In the genomic region with DNA sequence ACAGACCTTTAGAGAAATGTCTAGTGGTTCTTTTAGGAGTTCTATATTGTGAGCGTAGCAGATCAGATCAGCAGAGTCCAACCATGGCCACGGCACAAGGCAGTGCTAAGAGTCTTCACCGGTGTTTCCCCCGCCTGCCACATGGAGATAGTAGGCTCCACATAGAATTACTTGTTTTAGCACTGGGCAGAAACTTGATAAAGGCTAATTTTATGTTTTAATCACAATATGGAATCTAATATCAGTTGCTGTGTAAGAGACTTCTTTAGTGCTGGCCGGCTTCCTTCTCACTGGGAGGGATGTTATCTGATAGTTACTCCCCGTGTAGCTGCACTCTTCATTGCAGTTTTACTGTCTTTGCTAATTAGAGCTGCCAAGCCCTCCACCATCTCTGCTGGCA, we compare ENCODE assay signal across 30 mouse cellular contexts. TPM values are rescaled to one million over a fixed set of nuclear protein-coding genes. Genes with fewer than 3 reads are reported as not detected.
DNase-seq lines count a peak whose midpoint lies in the region; ATAC-seq and TF ChIP-seq lines count a peak whose summit lies in the region.
"Had no signal": no experiment of that assay in that cellular context is flagged by ENCODE, and none has a peak within 500 bp of the region (broad histone marks: within the 10 kb centered on the region; RNA-seq: fewer than 3 reads in every experiment).

No protein-coding gene starts in this region.

- H3K9ac ChIP-seq in liver, embryonic 15.5 days = 0 out of 2 replicates have a peak overlapping the region, but pooled peaks have one; percentile 2
- no peak overlapping the region for H3K9ac ChIP-seq in midbrain, postnatal 0 days (replicated peaks; ENCODE audit: low read length, poor library complexity, severe bottlenecking)
- H3K9ac ChIP-seq in midbrain, embryonic 16.5 days (ENCODE audit: low read depth, low read length) = no peak overlapping the region
- H3K9ac ChIP-seq: embryonic facial prominence, embryonic 13.5 days; forebrain, embryonic 12.5 days; heart, embryonic 15.5 days; limb, embryonic 15.5 days; lung, embryonic 15.5 days; midbrain, embryonic 12.5 days; stomach, embryonic 15.5 days had no signal

- peaks cover 20% of the 10 kb centered on the region for H3K27me3 ChIP-seq in liver, embryonic 15.5 days
- no peaks in the 10 kb centered on the region for H3K27me3 ChIP-seq in small intestine, adult 2 months (ENCODE audit: control insufficient read depth, insufficient read depth, low read length)
- H3K27me3 ChIP-seq in midbrain, postnatal 0 days (ENCODE audit: insufficient read depth, low read length) = no peaks in the 10 kb centered on the region
- H3K27me3 ChIP-seq in midbrain, embryonic 16.5 days (ENCODE audit: control insufficient read depth, insufficient read depth, low read depth, low read length) = no peaks in the 10 kb centered on the region
- H3K27me3 ChIP-seq: embryonic facial prominence, embryonic 13.5 days; forebrain, embryonic 12.5 days; heart, embryonic 15.5 days; limb, embryonic 15.5 days; lung, embryonic 15.5 days; midbrain, embryonic 12.5 days; stomach, embryonic 15.5 days had no signal

- no peak for TF ChIP-seq POLR2A in small intestine, adult 2 months (IDR thresholded peaks at IDR 0.05; ENCODE audit: low read depth, low read length)

- H3K4me1 ChIP-seq in liver, embryonic 15.5 days (replicated peaks) = peaks cover 18% of the 10 kb centered on the region
- peaks cover 7% of the 10 kb centered on the region; the same call in 1 of the 2 replicates for H3K4me1 ChIP-seq in small intestine, adult 2 months (ENCODE audit: control insufficient read depth, insufficient read depth, insufficient read length, low read length)
- H3K4me1 ChIP-seq in midbrain, postnatal 0 days (ENCODE audit: insufficient read depth, low read length) = no peaks in the 10 kb centered on the region
- peaks cover 4% of the 10 kb centered on the region for H3K4me1 ChIP-seq in midbrain, embryonic 16.5 days (ENCODE audit: control insufficient read depth, insufficient read depth, low read length)
- H3K4me1 ChIP-seq: embryonic facial prominence, embryonic 13.5 days; forebrain, embryonic 12.5 days; heart, embryonic 10.5 days; heart, embryonic 15.5 days; limb, embryonic 10.5 days; limb, embryonic 15.5 days; lung, embryonic 15.5 days; stomach, embryonic 15.5 days had no signal

- H3K4me2 ChIP-seq in liver, embryonic 15.5 days = peak overlapping the region; percentile 23; the same call in 1 of the 2 replicates
- no peak overlapping the region for H3K4me2 ChIP-seq in midbrain, postnatal 0 days (ENCODE audit: low read depth, low read length, poor library complexity, severe bottlenecking)
- no peak overlapping the region for H3K4me2 ChIP-seq in midbrain, embryonic 16.5 days (ENCODE audit: low read length)
- H3K4me2 ChIP-seq: embryonic facial prominence, embryonic 13.5 days; forebrain, embryonic 12.5 days; heart, embryonic 15.5 days; limb, embryonic 15.5 days; lung, embryonic 15.5 days; midbrain, embryonic 12.5 days; stomach, embryonic 15.5 days had no signal

- no peaks in the 10 kb centered on the region for H3K9me3 ChIP-seq in liver, embryonic 15.5 days (replicated peaks)
- H3K9me3 ChIP-seq in midbrain, postnatal 0 days (ENCODE audit: low read length) = no peaks in the 10 kb centered on the region
- no peaks in the 10 kb centered on the region for H3K9me3 ChIP-seq in midbrain, embryonic 16.5 days (replicated peaks; ENCODE audit: control insufficient read depth, low read length, poor library complexity, severe bottlenecking)
- H3K9me3 ChIP-seq: embryonic facial prominence, embryonic 13.5 days; forebrain, embryonic 12.5 days; heart, embryonic 10.5 days; heart, embryonic 15.5 days; limb, embryonic 10.5 days; limb, embryonic 15.5 days; lung, embryonic 15.5 days; midbrain, embryonic 12.5 days; stomach, embryonic 15.5 days had no signal

- peak; percentile 28; the same call in 1 of the 2 replicates for ATAC-seq in common myeloid progenitor, adult 5-6 weeks (replicated peaks; ENCODE audit: low read depth, poor library complexity, severe bottlenecking)
- peak; percentile 75 for ATAC-seq in liver, embryonic 15.5 days (ENCODE audit: insufficient read depth)
- ATAC-seq in midbrain, postnatal 0 days (ENCODE audit: low FRiP score) = no peak
- no peak for ATAC-seq in midbrain, embryonic 16.5 days
- ATAC-seq: hindbrain, postnatal 0 days had no signal

- TF ChIP-seq CTCF in small intestine, adult 2 months (IDR thresholded peaks at IDR 0.05; ENCODE audit: extremely low read depth, insufficient read length, insufficient replicate concordance, low read depth, low read length) = no peak
- TF ChIP-seq CTCF in midbrain, postnatal 0 days (IDR thresholded peaks at IDR 0.05) = no peak

- H3K27ac ChIP-seq in liver, embryonic 15.5 days (replicated peaks) = no peak overlapping the region
- no peak overlapping the region for H3K27ac ChIP-seq in small intestine, adult 2 months (ENCODE audit: insufficient read depth, low read depth, low read length)
- H3K27ac ChIP-seq in midbrain, postnatal 0 days (ENCODE audit: low read depth, low read length) = no peak overlapping the region
- H3K27ac ChIP-seq in midbrain, embryonic 16.5 days (ENCODE audit: low read length) = no peak overlapping the region
- H3K27ac ChIP-seq: embryonic facial prominence, embryonic 13.5 days; forebrain, embryonic 12.5 days; heart, embryonic 10.5 days; heart, embryonic 15.5 days; hindbrain, postnatal 0 days; limb, embryonic 10.5 days; limb, embryonic 15.5 days; lung, embryonic 15.5 days; midbrain, embryonic 12.5 days; stomach, embryonic 15.5 days had no signal

- H3K36me3 ChIP-seq in liver, embryonic 15.5 days (replicated peaks) = peaks cover 21% of the 10 kb centered on the region
- peaks cover 7% of the 10 kb centered on the region; the same call in 1 of the 2 replicates for H3K36me3 ChIP-seq in small intestine, adult 2 months (ENCODE audit: control insufficient read depth, insufficient read depth, low read length)
- peaks cover 13% of the 10 kb centered on the region for H3K36me3 ChIP-seq in midbrain, postnatal 0 days (ENCODE audit: insufficient read depth, low read length)
- H3K36me3 ChIP-seq in midbrain, embryonic 16.5 days (ENCODE audit: control insufficient read depth, insufficient read depth, low read length) = peaks cover 8% of the 10 kb centered on the region

- no peak overlapping the region for H3K4me3 ChIP-seq in liver, embryonic 15.5 days (replicated peaks)
- H3K4me3 ChIP-seq in small intestine, adult 2 months (ENCODE audit: low read depth, low read length) = peak overlapping the region; percentile 34; the same call in 1 of the 2 replicates
- H3K4me3 ChIP-seq in midbrain, postnatal 0 days (ENCODE audit: low read depth, low read length) = no peak overlapping the region
- no peak overlapping the region for H3K4me3 ChIP-seq in midbrain, embryonic 16.5 days (ENCODE audit: low read depth, low read length)
- H3K4me3 ChIP-seq: embryonic facial prominence, embryonic 13.5 days; erythroblast, embryonic 14.5 days; forebrain, embryonic 12.5 days; heart, embryonic 10.5 days; heart, embryonic 15.5 days; limb, embryonic 10.5 days; limb, embryonic 15.5 days; lung, embryonic 15.5 days; midbrain, embryonic 12.5 days; stomach, embryonic 15.5 days had no signal

- DNase-seq in liver = peak; percentile 45
- DNase-seq in midbrain, postnatal 0 days (ENCODE audit: low spot score) = no peak
- no peak for DNase-seq in cerebellum, adult 18-20 months
- DNase-seq: adrenal gland, adult 8-10 months; B cell, adult 2 months; cerebellum, adult 8-10 months; gastrocnemius, postnatal 14 days; kidney, adult 11 months; kidney, postnatal 4 days; layer of hippocampus, postnatal 36 days; retina, postnatal 1 day; right cerebral cortex, postnatal 14 days had no signal

- WGBS in liver, embryonic 15.5 days (ENCODE audit: insufficient replicate concordance) = 24% methylated on average over 6 of the region's 6 CpGs
- 45% methylated on average over 6 of the region's 6 CpGs for WGBS in small intestine, adult 2 months
- WGBS in midbrain, postnatal 0 days = 83% methylated on average over 6 of the region's 6 CpGs
- WGBS in midbrain, embryonic 16.5 days = 84% methylated on average over 6 of the region's 6 CpGs

RNA-seq across cellular contexts. Expression of a gene that starts 21.5 kb away (rescaled TPM):
- total RNA-seq in common myeloid progenitor, adult 5-6 weeks (2017) = 0.05 and 0.18 TPM in 2 replicates
- polyA plus RNA-seq in liver, embryonic 15.5 days (2015; fragmentation: Nextera tagmentation; extraction: Ambion mirVana) = 13.0 and 14.2 TPM in 2 replicates
- polyA plus RNA-seq in small intestine, adult 2 months (2012; rRNA removed) = 10.1 and 36.7 TPM in 2 replicates
- 19.1 and 21.9 TPM in 2 replicates for total RNA-seq in midbrain, postnatal 0 days (2014; rRNA removed)
- 6.6 and 6.8 TPM in 2 replicates for polyA plus RNA-seq in midbrain, postnatal 0 days (2015; fragmentation: Nextera tagmentation; extraction: Ambion mirVana)
- 6.5 and 7.9 TPM in 2 replicates for polyA plus RNA-seq in midbrain, embryonic 16.5 days (2015; fragmentation: Nextera tagmentation; extraction: Ambion mirVana)
- total RNA-seq: adrenal gland, adult 8-10 months; granulocyte monocyte progenitor cell, adult 5-6 weeks; heart, postnatal 25 days; monocyte, adult 5-6 weeks had no signal
- polyA plus RNA-seq: lung, embryonic 15.5 days had no signal

Comparison
In these comparisons a context has a peak if more than half of its experiments do, and no peak if none do; other contexts are left out.
1. ATAC-seq: peak in common myeloid progenitor, adult 5-6 weeks (single experiment) and liver, embryonic 15.5 days (single experiment); none in midbrain, postnatal 0 days (single experiment) and midbrain, embryonic 16.5 days (single experiment).